ENCODE assay signal across 8 mouse cellular contexts in genomic region chr12:12680371-12680921, GRCm38 (mm10).
DNase-seq lines count a peak whose midpoint lies in the region; ATAC-seq lines count a peak whose summit lies in the region.

No protein-coding gene starts in this region.

- 4% methylated on average over 14 of the region's 14 CpGs for WGBS in neural tube, embryonic 13.5 days

- no peaks in the 10 kb centered on the region for H3K36me3 ChIP-seq in neural tube, embryonic 13.5 days

- intact Hi-C loops in heart, postnatal 10 days (cut with DNase I) = loop anchor here (2.0 kb wide), 1 partner anchor 258 kb away; no protein-coding TSS in a partner anchor
- intact Hi-C loops in left cerebral cortex, postnatal 14 days (cut with DNase I) = no loop called here

- no peaks in the 10 kb centered on the region for H3K27me3 ChIP-seq in neural tube, embryonic 13.5 days

- peak overlapping the region; percentile 55 for H3K4me2 ChIP-seq in neural tube, embryonic 13.5 days

- peak; percentile 93 for ATAC-seq in neural tube, embryonic 13.5 days (ENCODE audit: low read depth)
- ATAC-seq in megakaryocyte-erythroid progenitor cell, adult 5-6 weeks (replicated peaks; ENCODE audit: low FRiP score, low TSS enrichment, poor library complexity, severe bottlenecking) = no peak

- H3K27ac ChIP-seq in neural tube, embryonic 13.5 days (replicated peaks) = peak overlapping the region; percentile 96

- peak overlapping the region; percentile 69 for H3K9ac ChIP-seq in neural tube, embryonic 13.5 days

- peak overlapping the region; percentile 28 for H3K4me3 ChIP-seq in neural tube, embryonic 13.5 days

- DNase-seq in cerebellum, postnatal 10 days = peak; percentile 74 to 75
- no peak for DNase-seq in cerebellum, adult 9-11 months
- DNase-seq in embryo, embryonic 9.5 days (ENCODE audit: extremely low spot score) = peak; percentile 79
- DNase-seq in heart, postnatal 10 days = peak; percentile 29 to 35
- peak; percentile 49 to 75 for DNase-seq in left cerebral cortex, postnatal 14 days (ENCODE audit: low spot score in 2 of 2)
- DNase-seq in thymus, postnatal 25 days = no peak

- no peaks in the 10 kb centered on the region for H3K9me3 ChIP-seq in neural tube, embryonic 13.5 days

- H3K4me1 ChIP-seq in neural tube, embryonic 13.5 days (replicated peaks) = peaks cover 66% of the 10 kb centered on the region

Comparison
In these comparisons a context has a peak if more than half of its experiments do, and no peak if none do; other contexts are left out.
1. DNase-seq: peak in cerebellum, postnatal 10 days (2 of 2), embryo, embryonic 9.5 days (single experiment), heart, postnatal 10 days (2 of 2) and left cerebral cortex, postnatal 14 days (2 of 2); none in cerebellum, adult 9-11 months (single experiment) and thymus, postnatal 25 days (single experiment).